Mouse (Mus musculus) heart, embryonic 11.5 days (tissue): ENCODE measurements around the gene Arrb2. TPM values are rescaled to one million over a fixed set of nuclear protein-coding genes. Genes with fewer than 3 reads are reported as not detected.

Experiments used
- ATAC-seq: fragments of 200-750 bp; cut with Nextera tagmentation; replicated peaks from 2 replicates; pipeline ENCODE4 v1.8.0; 2017; ENCODE audit warnings: moderate library complexity; ENCODE audit not compliant: insufficient number of reproducible peaks, low FRiP score, low TSS enrichment
- H3K27ac ChIP-seq: fragments of 300-500 bp; sonication (generic); 2 replicates; pipeline ENCODE4 v1.5.1; 2014; ENCODE audit warnings: mild to moderate bottlenecking, low read depth, low read length
- H3K27me3 ChIP-seq: fragments of 300-500 bp; sonication (generic); 2 replicates; pipeline ENCODE4 v1.6.1; 2014; ENCODE audit warnings: mild to moderate bottlenecking, low read length, mixed read lengths; ENCODE audit not compliant: control insufficient read depth, insufficient read depth
- H3K36me3 ChIP-seq: fragments of 300-500 bp; sonication (generic); 2 replicates; pipeline ENCODE4 v1.6.1; 2014; ENCODE audit warnings: mild to moderate bottlenecking, low read length, moderate library complexity, mixed read lengths; ENCODE audit not compliant: control insufficient read depth, insufficient read depth
- H3K4me1 ChIP-seq: fragments of 300-500 bp; sonication (generic); 2 replicates; pipeline ENCODE4 v1.6.1; 2014; ENCODE audit warnings: low read length; ENCODE audit not compliant: control insufficient read depth, insufficient read depth
- H3K4me2 ChIP-seq: fragments of 300-500 bp; sonication (generic); 2 replicates; pipeline ENCODE4 v1.6.1; 2014; ENCODE audit warnings: mild to moderate bottlenecking, moderate library complexity
- H3K4me3 ChIP-seq: fragments of 300-500 bp; sonication (generic); 2 replicates; pipeline ENCODE4 v1.5.1; 2014; ENCODE audit warnings: low read depth, low read length
- H3K9ac ChIP-seq: fragments of 300-500 bp; sonication (generic); 2 replicates; pipeline ENCODE4 v1.6.1; 2014; ENCODE audit warnings: mild to moderate bottlenecking, low read depth, low read length, moderate library complexity
- H3K9me3 ChIP-seq: fragments of 300-500 bp; sonication (generic); replicated peaks from 2 replicates; pipeline ENCODE4 v1.6.1; 2016; ENCODE audit warnings: low read length; ENCODE audit not compliant: control insufficient read depth
- WGBS: fragments of 180-500 bp; shearing (Covaris S2); extraction: QIAGEN DNeasy Blood & Tissue Kit; methylation state at CpG from one replicate; pipeline ENCODE4 v1.1.7; 2014; ENCODE audit not compliant: insufficient replicate concordance; 5-methylcytosine and 5-hydroxymethylcytosine counted together
- polyA plus RNA-seq: library from polyadenylated mRNA; unstranded; fragments of >200 nt; fragmentation: Nextera tagmentation; extraction: Ambion mirVana; gene quantifications from 2 replicates; pipeline ENCODE4 v1.2.1, GENCODE M21; 2014

Arrb2 gene
- polyA plus RNA-seq, 1 experiment from 2014 or later = 12.9 TPM

GRCm38 (mm10) chr11:70437426-70437825 is 5.0 kb downstream of the Arrb2 start:
- Histone ChIP-seq H3K27me3 (no peaks in the 10 kb centered on the region), H3K4me1 (peaks cover 12% of the 10 kb centered on the region), H3K9ac (no peak overlapping the region), H3K4me3 (no peak overlapping the region), H3K27ac (no peak overlapping the region), H3K4me2 (no peak overlapping the region), H3K36me3 (peaks cover 2% of the 10 kb centered on the region; the same call in 1 of the 2 replicates), H3K9me3 (no peaks in the 10 kb centered on the region)
- ATAC-seq = no peak
- 68% methylated on average over 6 of the region's 6 CpGs for WGBS

GRCm38 (mm10) chr11:70438728-70439374 is 6.4 kb downstream of the Arrb2 start:
- no peaks in the 10 kb centered on the region for H3K27me3 ChIP-seq
- WGBS = 80% methylated on average over 7 of the region's 7 CpGs
- no peak overlapping the region for H3K9ac ChIP-seq
- H3K36me3 ChIP-seq = peaks cover 2% of the 10 kb centered on the region; the same call in 1 of the 2 replicates
- H3K9me3 ChIP-seq = no peaks in the 10 kb centered on the region
- no peak overlapping the region for H3K4me2 ChIP-seq
- H3K4me1 ChIP-seq = peaks cover under 1% of the 10 kb centered on the region; the same call in 1 of the 2 replicates
- no peak overlapping the region for H3K4me3 ChIP-seq
- H3K27ac ChIP-seq = no peak overlapping the region
- ATAC-seq = no peak

GRCm38 (mm10) chr11:70440637-70441036 is 8.2 kb downstream of the Arrb2 start:
- H3K27me3 ChIP-seq = no peaks in the 10 kb centered on the region
- no peak overlapping the region for H3K4me2 ChIP-seq
- ATAC-seq = no peak
- 91% methylated on average over 4 of the region's 4 CpGs for WGBS
- no peak overlapping the region for H3K27ac ChIP-seq
- H3K4me3 ChIP-seq = no peak overlapping the region
- no peaks in the 10 kb centered on the region for H3K9me3 ChIP-seq
- H3K4me1 ChIP-seq = no peaks in the 10 kb centered on the region
- H3K9ac ChIP-seq = no peak overlapping the region
- H3K36me3 ChIP-seq = peaks cover 2% of the 10 kb centered on the region; the same call in 1 of the 2 replicates

- 86% methylated on average over 7 of the region's 7 CpGs for WGBS
- H3K4me1 ChIP-seq = no peaks in the 10 kb centered on the region
- no peak for ATAC-seq
- no peak overlapping the region for H3K4me3 ChIP-seq
- H3K9ac ChIP-seq = no peak overlapping the region
- H3K36me3 ChIP-seq = peaks cover 2% of the 10 kb centered on the region; the same call in 1 of the 2 replicates
- no peaks in the 10 kb centered on the region for H3K27me3 ChIP-seq
- H3K4me2 ChIP-seq = no peak overlapping the region
- H3K27ac ChIP-seq = no peak overlapping the region
- no peaks in the 10 kb centered on the region for H3K9me3 ChIP-seq
Measured at GRCm38 (mm10) chr11:70441882-70442281, 9.4 kb downstream of the Arrb2 start.

GRCm38 (mm10) chr11:70443964-70444363 is 11.5 kb downstream of the Arrb2 start:
- H3K4me3 ChIP-seq = no peak overlapping the region
- H3K27ac ChIP-seq = no peak overlapping the region
- no peak for ATAC-seq
- H3K9me3 ChIP-seq = no peaks in the 10 kb centered on the region
- H3K4me1 ChIP-seq = no peaks in the 10 kb centered on the region
- no peaks in the 10 kb centered on the region; the same call in 1 of the 2 replicates for H3K36me3 ChIP-seq
- H3K9ac ChIP-seq = no peak overlapping the region
- 71% methylated on average over 3 of the region's 3 CpGs for WGBS
- H3K4me2 ChIP-seq = no peak overlapping the region
- H3K27me3 ChIP-seq = no peaks in the 10 kb centered on the region

- Histone ChIP-seq H3K9ac (no peak overlapping the region), H3K27me3 (no peaks in the 10 kb centered on the region), H3K9me3 (no peaks in the 10 kb centered on the region), H3K4me1 (no peaks in the 10 kb centered on the region), H3K36me3 (no peaks in the 10 kb centered on the region; the same call in 1 of the 2 replicates), H3K27ac (no peak overlapping the region), H3K4me2 (no peak overlapping the region), H3K4me3 (no peak overlapping the region)
- no peak for ATAC-seq
- WGBS = 75% methylated on average over 6 of the region's 6 CpGs
Measured at GRCm38 (mm10) chr11:70444667-70445066, 12.2 kb downstream of the Arrb2 start.

- ATAC-seq = no peak
- no peaks in the 10 kb centered on the region for H3K27me3 ChIP-seq
- no peaks in the 10 kb centered on the region for H3K9me3 ChIP-seq
- WGBS = 22% methylated on average over 3 of the region's 3 CpGs
- no peaks in the 10 kb centered on the region; the same call in 1 of the 2 replicates for H3K36me3 ChIP-seq
- no peak overlapping the region for H3K4me3 ChIP-seq
- H3K9ac ChIP-seq = no peak overlapping the region; the same call in 1 of the 2 replicates
- H3K27ac ChIP-seq = no peak overlapping the region
- H3K4me1 ChIP-seq = no peaks in the 10 kb centered on the region
- H3K4me2 ChIP-seq = no peak overlapping the region
Measured at GRCm38 (mm10) chr11:70446756-70447155, 14.3 kb downstream of the Arrb2 start.

- H3K9ac ChIP-seq = no peak overlapping the region
- no peak overlapping the region for H3K27ac ChIP-seq
- no peaks in the 10 kb centered on the region for H3K9me3 ChIP-seq
- H3K4me1 ChIP-seq = peaks cover under 1% of the 10 kb centered on the region; the same call in 1 of the 2 replicates
- no peak overlapping the region for H3K4me3 ChIP-seq
- no peaks in the 10 kb centered on the region for H3K27me3 ChIP-seq
- no peak overlapping the region for H3K4me2 ChIP-seq
- 59% methylated on average over 1 of the region's 1 CpGs for WGBS
- H3K36me3 ChIP-seq = no peaks in the 10 kb centered on the region
- no peak for ATAC-seq
Measured at GRCm38 (mm10) chr11:70447373-70447772, 14.9 kb downstream of the Arrb2 start.

- H3K9ac ChIP-seq = no peak overlapping the region
- H3K9me3 ChIP-seq = no peaks in the 10 kb centered on the region
- H3K36me3 ChIP-seq = no peaks in the 10 kb centered on the region
- no peaks in the 10 kb centered on the region for H3K27me3 ChIP-seq
- H3K4me2 ChIP-seq = no peak overlapping the region
- 72% methylated on average over 2 of the region's 2 CpGs for WGBS
- H3K4me3 ChIP-seq = no peak overlapping the region
- H3K4me1 ChIP-seq = peaks cover 5% of the 10 kb centered on the region
- no peak overlapping the region for H3K27ac ChIP-seq
- no peak for ATAC-seq
Measured at GRCm38 (mm10) chr11:70450926-70451325, 18.5 kb downstream of the Arrb2 start.
